ENCODE assay signal across 12 mouse cellular contexts in genomic region chr2:103705826-103706225, GRCm38 (mm10). TPM values are rescaled to one million over a fixed set of nuclear protein-coding genes. Genes with fewer than 3 reads are reported as not detected.
DNase-seq lines count a peak whose midpoint lies in the region; ATAC-seq lines count a peak whose summit lies in the region.
"Had no signal": no experiment of that assay in that cellular context is flagged by ENCODE, and none has a peak within 500 bp of the region (broad histone marks: within the 10 kb centered on the region; RNA-seq: fewer than 3 reads in every experiment).

No protein-coding gene starts in this region.

- H3K27me3 ChIP-seq in heart, embryonic 12.5 days (replicated peaks): no peaks in the 10 kb centered on the region
- no peaks in the 10 kb centered on the region for H3K27me3 ChIP-seq in embryonic facial prominence, embryonic 13.5 days
- no peaks in the 10 kb centered on the region for H3K27me3 ChIP-seq in limb, embryonic 10.5 days (ENCODE audit: low read depth, poor library complexity, severe bottlenecking)

- peaks cover 90% of the 10 kb centered on the region for H3K36me3 ChIP-seq in heart, embryonic 12.5 days
- peaks cover 85% of the 10 kb centered on the region for H3K36me3 ChIP-seq in embryonic facial prominence, embryonic 13.5 days
- peaks cover 85% of the 10 kb centered on the region for H3K36me3 ChIP-seq in limb, embryonic 10.5 days

- no peak overlapping the region for H3K4me3 ChIP-seq in heart, embryonic 12.5 days
- no peak overlapping the region for H3K4me3 ChIP-seq in embryonic facial prominence, embryonic 13.5 days
- H3K4me3 ChIP-seq in limb, embryonic 10.5 days: no peak overlapping the region
- H3K4me3 ChIP-seq: erythroblast, embryonic 14.5 days had no signal

- H3K27ac ChIP-seq in heart, embryonic 12.5 days (ENCODE audit: poor library complexity, severe bottlenecking): peak overlapping the region; percentile 30
- peak overlapping the region; percentile 65 for H3K27ac ChIP-seq in embryonic facial prominence, embryonic 13.5 days
- H3K27ac ChIP-seq in limb, embryonic 10.5 days: 0 out of 2 replicates have a peak overlapping the region, but pooled peaks have one; percentile 42

- WGBS in heart, embryonic 12.5 days: 77% methylated on average over 4 of the region's 4 CpGs
- WGBS in embryonic facial prominence, embryonic 13.5 days: 84% methylated on average over 4 of the region's 4 CpGs
- WGBS in limb, embryonic 10.5 days: 85% methylated on average over 4 of the region's 4 CpGs

- H3K4me2 ChIP-seq in heart, embryonic 12.5 days: no peak overlapping the region
- no peak overlapping the region for H3K4me2 ChIP-seq in embryonic facial prominence, embryonic 13.5 days
- H3K4me2 ChIP-seq: heart, embryonic 11.5 days had no signal

- DNase-seq in heart, adult 8-10 months (ENCODE audit: low spot score): no peak
- peak; percentile 33 for DNase-seq in kidney, adult 11 months
- no peak for DNase-seq in kidney, postnatal 25 days
- no peak for DNase-seq in limb, embryonic 10.5 days (ENCODE audit: low spot score)
- DNase-seq in gastrocnemius, postnatal 10 days: no peak
- DNase-seq: thymus, postnatal 36 days had no signal

- peak; percentile 1; the same call in 1 of the 2 replicates for ATAC-seq in heart, embryonic 12.5 days (ENCODE audit: insufficient number of reproducible peaks, low FRiP score)
- ATAC-seq in embryonic facial prominence, embryonic 13.5 days (ENCODE audit: insufficient number of reproducible peaks, insufficient read depth, low FRiP score, low TSS enrichment, low read depth): no peak
- ATAC-seq: CD4-positive, CD25-positive, alpha-beta regulatory T cell, adult 4 months had no signal

- H3K9me3 ChIP-seq in heart, embryonic 12.5 days (replicated peaks): no peaks in the 10 kb centered on the region
- H3K9me3 ChIP-seq in embryonic facial prominence, embryonic 13.5 days: no peaks in the 10 kb centered on the region
- H3K9me3 ChIP-seq in limb, embryonic 10.5 days (replicated peaks): no peaks in the 10 kb centered on the region

- peaks cover 30% of the 10 kb centered on the region for H3K4me1 ChIP-seq in heart, embryonic 12.5 days (replicated peaks)
- H3K4me1 ChIP-seq in embryonic facial prominence, embryonic 13.5 days: peaks cover 27% of the 10 kb centered on the region
- peaks cover 14% of the 10 kb centered on the region for H3K4me1 ChIP-seq in limb, embryonic 10.5 days

- H3K9ac ChIP-seq in heart, embryonic 12.5 days: peak overlapping the region; percentile 31; the same call in 1 of the 2 replicates
- H3K9ac ChIP-seq in embryonic facial prominence, embryonic 13.5 days: no peak overlapping the region
- H3K9ac ChIP-seq: liver, postnatal 0 days had no signal

RNA-seq across cellular contexts. Expression of gene Nat10, which starts 55.2 kb away (rescaled TPM):
- polyA plus RNA-seq in heart, embryonic 12.5 days (2016; fragmentation: Nextera tagmentation; extraction: Ambion mirVana): 17.2 and 19.1 TPM in 2 replicates
- 10 to 100 TPM; 12.7 to 19.0 (median 16.5) TPM for total RNA-seq in heart, adult 8-10 months (2022)
- polyA plus RNA-seq in embryonic facial prominence, embryonic 13.5 days (2015; fragmentation: Nextera tagmentation; extraction: Ambion mirVana): 28.8 and 29.9 TPM in 2 replicates
- polyA plus RNA-seq in limb, embryonic 10.5 days (2016; fragmentation: Nextera tagmentation; extraction: Ambion mirVana): 34.7 and 43.3 TPM in 2 replicates
- total RNA-seq in gastrocnemius, postnatal 10 days (2021): 10 to 100 TPM; 20.0 to 20.2 TPM
